Mouse (Mus musculus): ENCODE results near the gene Slco2b1. TPM values are rescaled to one million over a fixed set of nuclear protein-coding genes. Genes with fewer than 3 reads are reported as not detected.
"Not testable (repeated sequence)": the region's sequence is repeated elsewhere in the genome, so short reads cannot be mapped to it uniquely, and the experiment has no call there.

The Slco2b1 gene
- polyA plus RNA-seq (2016; fragmentation: Nextera tagmentation; extraction: Ambion mirVana), result 3.2 and 3.8 TPM in 2 replicates

- WGBS, result 82% methylated on average over 8 of the region's 8 CpGs
- no peak within 1 kb of the TSS for H3K27ac ChIP-seq
- H3K9ac ChIP-seq, result no peak within 1 kb of the TSS
- no peaks in the 10 kb centered on the region for H3K9me3 ChIP-seq (replicated peaks)
- no peak within 1 kb of the TSS for H3K4me2 ChIP-seq (replicated peaks)
- peaks cover 10% of the 10 kb centered on the region for H3K4me1 ChIP-seq
- ATAC-seq (ENCODE audit: low FRiP score), result no peak
- no peak within 1 kb of the TSS for H3K4me3 ChIP-seq
- H3K27me3 ChIP-seq, result no peaks in the 10 kb centered on the region
- H3K36me3 ChIP-seq, result no peaks in the 10 kb centered on the region
Observed at GRCm38 (mm10) chr7:99711166-99711565, at the start of gene Slco2b1. Gene Slco2b1, minus strand, starts transcription at chr7:99711340.

GRCm38 (mm10) chr7:99739276-99739675, 28.1 kb upstream of the Slco2b1 start:
- Histone ChIP-seq H3K36me3 (no peaks in the 10 kb centered on the region), H3K4me2 (replicated peaks) (no peak overlapping the region), H3K27ac (no peak overlapping the region), H3K4me3 (no peak overlapping the region), H3K9ac (no peak overlapping the region), H3K27me3 (no peaks in the 10 kb centered on the region), H3K9me3 (replicated peaks) (no peaks in the 10 kb centered on the region), H3K4me1 (no peaks in the 10 kb centered on the region)
- whole genome bisulfite sequencing, result 61% methylated on average over 9 of the region's 9 CpGs
- no peak for ATAC-seq (ENCODE audit: low FRiP score)

- H3K27me3 ChIP-seq; ATAC-seq (ENCODE audit: low FRiP score); H3K36me3 ChIP-seq; H3K4me3 ChIP-seq; H3K4me2 ChIP-seq (replicated peaks); H3K4me1 ChIP-seq; H3K27ac ChIP-seq; H3K9me3 ChIP-seq (replicated peaks); H3K9ac ChIP-seq: not testable (repeated sequence)
- 89% methylated on average over 9 of the region's 9 CpGs for WGBS
Observed at GRCm38 (mm10) chr7:99735491-99735890, 24.4 kb upstream of the Slco2b1 start.

GRCm38 (mm10) chr7:99734612-99735011, 23.5 kb upstream of the Slco2b1 start:
- no peak overlapping the region for H3K9ac ChIP-seq
- no peak overlapping the region for H3K4me2 ChIP-seq (replicated peaks)
- no peak overlapping the region for H3K27ac ChIP-seq
- no peaks in the 10 kb centered on the region for H3K36me3 ChIP-seq
- H3K27me3 ChIP-seq, result no peaks in the 10 kb centered on the region
- H3K9me3 ChIP-seq (replicated peaks), result no peaks in the 10 kb centered on the region
- H3K4me1 ChIP-seq, result no peaks in the 10 kb centered on the region
- WGBS, result 90% methylated on average over 2 of the region's 2 CpGs
- ATAC-seq (ENCODE audit: low FRiP score), result no peak
- H3K4me3 ChIP-seq, result no peak overlapping the region

GRCm38 (mm10) chr7:99729973-99730372, 18.8 kb upstream of the Slco2b1 start, which contains the start of gene Olfr520:
Gene Olfr520, plus strand, starts transcription at chr7:99730273.
- Histone ChIP-seq H3K36me3 (no peaks in the 10 kb centered on the region), H3K9me3 (replicated peaks) (no peaks in the 10 kb centered on the region), H3K4me2 (replicated peaks) (no peak within 1 kb of the TSS), H3K9ac (no peak within 1 kb of the TSS), H3K4me1 (no peaks in the 10 kb centered on the region), H3K27ac (no peak within 1 kb of the TSS), H3K4me3 (no peak within 1 kb of the TSS), H3K27me3 (no peaks in the 10 kb centered on the region)
- 94% methylated on average over 2 of the region's 2 CpGs for WGBS
- no peak for ATAC-seq (ENCODE audit: low FRiP score)

GRCm38 (mm10) chr7:99716536-99716935, 5.4 kb upstream of the Slco2b1 start:
- H3K4me2 ChIP-seq (replicated peaks), result no peak overlapping the region
- no peak overlapping the region for H3K27ac ChIP-seq
- no peak for ATAC-seq (ENCODE audit: low FRiP score)
- H3K4me3 ChIP-seq, result no peak overlapping the region
- 81% methylated on average over 2 of the region's 2 CpGs for WGBS
- H3K9ac ChIP-seq, result no peak overlapping the region
- H3K9me3 ChIP-seq (replicated peaks), result no peaks in the 10 kb centered on the region
- H3K36me3 ChIP-seq, result no peaks in the 10 kb centered on the region
- no peaks in the 10 kb centered on the region for H3K27me3 ChIP-seq
- no peaks in the 10 kb centered on the region for H3K4me1 ChIP-seq

- no peak overlapping the region for H3K9ac ChIP-seq
- no peaks in the 10 kb centered on the region for H3K9me3 ChIP-seq (replicated peaks)
- H3K36me3 ChIP-seq, result no peaks in the 10 kb centered on the region
- peaks cover 1% of the 10 kb centered on the region; the same call in 1 of the 2 replicates for H3K4me1 ChIP-seq
- H3K4me3 ChIP-seq, result no peak overlapping the region
- no peak overlapping the region for H3K4me2 ChIP-seq (replicated peaks)
- no peak for ATAC-seq (ENCODE audit: low FRiP score)
- no peak overlapping the region for H3K27ac ChIP-seq
- 87% methylated on average over 4 of the region's 4 CpGs for WGBS
- H3K27me3 ChIP-seq, result no peaks in the 10 kb centered on the region
Observed at GRCm38 (mm10) chr7:99712431-99712830, 1.3 kb upstream of the Slco2b1 start.

- WGBS, result 25% methylated on average over 1 of the region's 1 CpGs
- H3K27ac ChIP-seq, result no peak overlapping the region
- no peak overlapping the region for H3K4me3 ChIP-seq
- ATAC-seq (ENCODE audit: low FRiP score), result no peak
- H3K36me3 ChIP-seq, result no peaks in the 10 kb centered on the region
- H3K9ac ChIP-seq, result no peak overlapping the region
- no peak overlapping the region for H3K4me2 ChIP-seq (replicated peaks)
- H3K4me1 ChIP-seq, result peaks cover 10% of the 10 kb centered on the region
- H3K27me3 ChIP-seq, result no peaks in the 10 kb centered on the region
- no peaks in the 10 kb centered on the region for H3K9me3 ChIP-seq (replicated peaks)
Observed at GRCm38 (mm10) chr7:99710476-99710875, 664 bp downstream of the Slco2b1 start.

- Histone ChIP-seq H3K4me2 (replicated peaks) (no peak overlapping the region), H3K9ac (no peak overlapping the region), H3K27ac (no peak overlapping the region), H3K4me3 (no peak overlapping the region), H3K4me1 (peaks cover 10% of the 10 kb centered on the region), H3K9me3 (replicated peaks) (no peaks in the 10 kb centered on the region), H3K36me3 (no peaks in the 10 kb centered on the region), H3K27me3 (no peaks in the 10 kb centered on the region)
- 53% methylated on average over 7 of the region's 7 CpGs for WGBS
- no peak for ATAC-seq (ENCODE audit: low FRiP score)
Observed at GRCm38 (mm10) chr7:99709992-99710391, 1.1 kb downstream of the Slco2b1 start.

- peaks cover 10% of the 10 kb centered on the region for H3K4me1 ChIP-seq
- no peak overlapping the region for H3K9ac ChIP-seq
- H3K36me3 ChIP-seq, result no peaks in the 10 kb centered on the region
- H3K4me2 ChIP-seq (replicated peaks), result no peak overlapping the region
- no peaks in the 10 kb centered on the region for H3K27me3 ChIP-seq
- no peak for ATAC-seq (ENCODE audit: low FRiP score)
- H3K27ac ChIP-seq, result no peak overlapping the region
- no peak overlapping the region for H3K4me3 ChIP-seq
- H3K9me3 ChIP-seq (replicated peaks), result no peaks in the 10 kb centered on the region
- 71% methylated on average over 5 of the region's 5 CpGs for whole genome bisulfite sequencing
Observed at GRCm38 (mm10) chr7:99708750-99709149, 2.4 kb downstream of the Slco2b1 start.

- H3K9me3 ChIP-seq (replicated peaks), result no peaks in the 10 kb centered on the region
- H3K4me1 ChIP-seq, result peaks cover 10% of the 10 kb centered on the region
- no peaks in the 10 kb centered on the region for H3K36me3 ChIP-seq
- no peak for ATAC-seq (ENCODE audit: low FRiP score)
- no peak overlapping the region for H3K9ac ChIP-seq
- no peak overlapping the region for H3K4me2 ChIP-seq (replicated peaks)
- no peaks in the 10 kb centered on the region for H3K27me3 ChIP-seq
- no peak overlapping the region for H3K4me3 ChIP-seq
- no peak overlapping the region for H3K27ac ChIP-seq
- 66% methylated on average over 8 of the region's 8 CpGs for WGBS
Observed at GRCm38 (mm10) chr7:99708301-99708721, 2.8 kb downstream of the Slco2b1 start.

GRCm38 (mm10) chr7:99707671-99708070, 3.5 kb downstream of the Slco2b1 start:
- H3K9me3 ChIP-seq (replicated peaks), result no peaks in the 10 kb centered on the region
- 84% methylated on average over 6 of the region's 6 CpGs for WGBS
- no peaks in the 10 kb centered on the region for H3K36me3 ChIP-seq
- H3K27ac ChIP-seq, result no peak overlapping the region
- H3K4me3 ChIP-seq, result no peak overlapping the region
- H3K27me3 ChIP-seq, result no peaks in the 10 kb centered on the region
- no peak for ATAC-seq (ENCODE audit: low FRiP score)
- no peak overlapping the region for H3K4me2 ChIP-seq (replicated peaks)
- no peak overlapping the region for H3K9ac ChIP-seq
- H3K4me1 ChIP-seq, result peaks cover 10% of the 10 kb centered on the region

- WGBS, result 50% methylated on average over 4 of the region's 4 CpGs
- Histone ChIP-seq H3K4me2 (replicated peaks) (no peak overlapping the region), H3K27ac (peak overlapping the region; percentile 23; the same call in 1 of the 2 replicates), H3K36me3 (no peaks in the 10 kb centered on the region), H3K27me3 (no peaks in the 10 kb centered on the region), H3K9ac (no peak overlapping the region), H3K4me1 (peaks cover 13% of the 10 kb centered on the region), H3K4me3 (no peak overlapping the region), H3K9me3 (replicated peaks) (no peaks in the 10 kb centered on the region)
- no peak for ATAC-seq (ENCODE audit: low FRiP score)
Observed at GRCm38 (mm10) chr7:99707038-99707595, 4.0 kb downstream of the Slco2b1 start.
